Mouse (Mus musculus): ENCODE data around the gene Dpep3.
"Not testable (repeated sequence)": the region's sequence is repeated elsewhere in the genome, so short reads cannot be mapped to it uniquely, and the experiment has no call there.

Gene Dpep3

GRCm38 (mm10) chr8:105979325-105979724 lies at the start of gene Dpep3:
Gene Dpep3 (minus strand): TSS chr8:105979429.
- no peak for DNase-seq

DNA sequence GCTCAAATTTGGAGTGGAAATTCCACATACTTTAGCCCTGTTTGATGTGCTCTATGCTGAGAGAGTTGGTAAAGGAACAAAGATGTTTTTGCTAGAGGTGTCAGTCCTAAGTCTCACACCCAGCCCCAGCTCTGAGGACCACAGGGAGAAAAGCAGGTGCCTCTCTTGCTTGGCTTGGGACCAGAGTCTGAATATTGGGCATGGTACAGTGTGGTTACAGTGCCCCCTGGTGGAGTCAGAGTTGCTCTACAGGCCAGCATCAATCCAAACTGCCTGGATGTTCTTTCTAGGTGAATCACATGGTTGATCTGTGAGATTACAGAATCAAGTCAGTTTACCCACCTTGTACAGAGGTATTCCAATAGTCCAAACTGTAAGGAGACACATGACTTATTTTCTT lies 43.3 kb upstream of the Dpep3 start:
- DNase-seq: peak; percentile 88

- DNase-seq: no peak
These were observed 38.8 kb upstream of the Dpep3 start for GRCm38 (mm10) chr8:106018039-106018438.

DNA sequence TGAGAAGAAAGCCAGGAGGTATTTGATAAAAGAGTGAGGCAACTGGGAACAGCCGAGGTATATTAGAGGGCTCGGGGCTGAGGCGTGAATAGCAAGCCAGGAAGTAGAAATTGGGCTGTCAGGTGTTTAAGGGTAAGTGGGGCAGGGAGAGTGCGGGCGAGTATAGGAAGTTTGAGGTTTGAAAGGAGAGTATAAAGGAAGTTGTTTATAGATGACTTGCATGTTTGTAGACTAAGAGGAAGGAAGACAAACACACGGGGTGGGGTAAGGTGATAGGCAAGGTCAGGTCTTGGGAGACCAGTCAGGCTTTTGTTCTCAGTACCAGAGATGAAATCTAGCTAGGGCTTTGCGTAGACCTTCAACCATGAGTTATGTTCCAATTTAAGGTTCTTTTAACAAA lies 37.9 kb upstream of the Dpep3 start:
- DNase-seq: peak; percentile 57

DNA sequence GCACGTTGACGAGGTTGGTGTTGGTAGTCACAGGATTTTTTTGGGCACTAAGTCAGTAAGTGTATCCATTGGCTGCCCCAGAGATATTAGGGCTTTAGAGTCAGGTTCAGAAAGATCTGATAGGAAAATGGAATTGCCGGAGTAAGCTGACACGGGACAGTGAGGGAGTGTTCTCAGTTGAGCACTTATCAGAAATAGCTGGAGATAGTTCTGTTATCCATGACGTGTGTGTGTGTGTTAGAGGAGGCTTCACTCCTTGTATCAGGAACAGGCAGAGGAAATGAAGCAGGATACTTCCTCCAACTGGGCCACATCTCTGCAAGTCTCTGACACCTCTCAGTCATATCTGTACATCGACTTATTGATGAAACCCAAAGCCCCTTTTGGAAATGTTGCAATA lies 37.1 kb upstream of the Dpep3 start:
- no peak for DNase-seq

DNA sequence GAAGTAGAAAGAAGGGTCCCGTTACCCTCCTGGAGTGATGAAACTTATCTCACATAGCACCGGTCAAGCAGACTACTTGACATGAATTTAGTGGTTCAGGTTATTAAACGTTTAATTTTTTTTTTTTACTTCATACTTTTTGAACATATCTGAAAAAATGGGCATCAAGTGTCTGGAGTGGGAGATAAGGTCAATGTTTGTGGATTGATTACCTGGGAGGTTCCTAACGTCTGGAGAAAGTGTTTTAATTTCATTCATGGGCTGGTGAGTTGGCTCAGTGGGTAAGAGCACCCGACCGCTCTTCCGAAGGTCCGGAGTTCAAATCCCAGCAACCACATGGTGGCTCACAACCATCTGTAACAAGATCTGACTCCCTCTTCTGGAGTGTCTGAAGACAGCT lies 33.0 kb upstream of the Dpep3 start:
- DNase-seq: not testable (repeated sequence)

DNA sequence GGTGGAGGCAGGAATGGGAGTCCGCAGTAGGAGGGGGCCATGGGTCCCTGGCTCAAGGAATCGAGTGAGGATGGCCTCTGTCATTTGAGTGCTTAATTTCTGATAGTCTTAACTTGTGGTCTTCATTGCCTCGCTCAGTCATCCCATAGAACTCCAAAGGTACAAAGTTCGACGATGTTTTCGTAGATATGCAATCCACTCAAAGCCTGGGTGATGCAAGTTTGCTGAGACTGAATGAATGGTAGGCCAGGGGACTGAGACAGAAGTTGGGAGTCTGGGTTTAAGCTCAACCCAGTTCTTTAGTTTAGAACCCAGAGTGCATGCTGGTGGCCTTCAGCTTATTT lies 32.4 kb upstream of the Dpep3 start, which contains the start of gene Ddx28:
Ddx28 (minus strand) TSS at position 240 of the 344 bp plus-strand sequence.
- no peak for DNase-seq

- DNase-seq: peak; percentile 88
These were observed 31.8 kb upstream of the Dpep3 start for GRCm38 (mm10) chr8:106010748-106011642.

GRCm38 (mm10) chr8:106007891-106008290 lies 28.7 kb upstream of the Dpep3 start:
- DNase-seq: not testable (repeated sequence)

GRCm38 (mm10) chr8:106007135-106007534 lies 27.9 kb upstream of the Dpep3 start:
- no peak for DNase-seq

GRCm38 (mm10) chr8:106006413-106006812 lies 27.2 kb upstream of the Dpep3 start:
- peak; percentile 32 for DNase-seq

- DNase-seq: no peak
These were observed 26.6 kb upstream of the Dpep3 start, which contains the start of gene Dpep2nb for GRCm38 (mm10) chr8:106005875-106006274. Gene Dpep2nb (minus strand): TSS chr8:106005975.

DNA sequence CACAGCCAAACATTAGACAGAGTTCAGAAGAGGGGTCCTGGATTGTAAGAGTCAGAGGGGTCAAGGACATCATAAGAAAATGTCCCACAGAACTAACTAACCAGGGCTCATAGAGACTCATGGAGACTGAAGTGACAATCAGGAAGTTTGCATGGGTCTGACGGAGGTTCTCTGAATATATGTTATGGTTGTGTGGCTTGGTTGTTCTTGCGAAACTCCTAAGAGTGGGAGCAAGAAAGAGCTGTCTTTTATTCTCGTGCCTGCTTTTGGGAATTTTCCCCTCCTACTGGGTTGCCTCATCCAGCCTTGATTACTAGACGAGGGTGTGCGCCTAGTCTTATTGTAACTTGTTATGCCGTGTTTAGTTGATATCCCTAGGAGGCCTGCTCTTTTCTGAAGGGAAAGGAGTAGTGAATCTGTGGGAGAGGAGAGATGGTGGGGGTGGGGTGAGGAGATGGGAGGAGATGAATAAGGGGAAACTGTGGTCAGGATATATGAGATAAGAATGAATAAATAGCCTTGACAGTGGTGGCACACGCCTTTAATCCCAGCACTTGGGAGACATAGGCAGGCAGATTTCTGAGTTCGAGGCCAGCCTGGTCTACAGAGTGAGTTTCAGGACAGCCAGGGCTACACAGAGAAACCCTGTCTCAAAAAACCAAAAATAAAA lies 25.4 kb upstream of the Dpep3 start:
- DNase-seq: no peak

- no peak for DNase-seq
These were observed 22.7 kb upstream of the Dpep3 start for GRCm38 (mm10) chr8:106001908-106002307.

- DNase-seq: no peak
These were observed 19.7 kb upstream of the Dpep3 start for GRCm38 (mm10) chr8:105998971-105999370.

- no peak for DNase-seq
These were observed 17.1 kb upstream of the Dpep3 start for GRCm38 (mm10) chr8:105996359-105996758.

- DNase-seq: no peak
These were observed 14.0 kb upstream of the Dpep3 start for GRCm38 (mm10) chr8:105993226-105993625.

DNA sequence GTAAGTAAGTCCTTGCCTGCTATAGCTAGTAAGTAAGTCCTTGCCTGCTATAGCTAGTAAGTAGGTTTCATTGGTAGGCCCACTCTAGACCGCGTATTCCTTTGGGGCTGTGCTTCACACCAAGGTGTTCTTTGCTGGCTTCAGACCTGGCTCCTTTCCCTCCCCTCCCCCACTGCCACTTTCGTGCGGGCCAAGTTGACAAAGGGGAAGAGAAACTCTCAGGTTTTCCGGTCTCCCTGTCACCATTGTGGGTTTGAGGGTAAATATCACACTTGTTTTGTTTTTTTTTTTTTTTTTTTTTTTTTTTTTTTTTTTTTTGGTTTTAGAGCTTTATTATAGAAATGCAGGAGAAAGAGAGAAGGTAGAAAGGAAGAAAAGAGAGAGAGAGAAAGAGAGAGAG lies 13.3 kb upstream of the Dpep3 start:
- peak; percentile 85 for DNase-seq

- DNase-seq: peak; percentile 30
These were observed 12.3 kb upstream of the Dpep3 start for GRCm38 (mm10) chr8:105991546-105991945.

- DNase-seq: peak; percentile 89
These were observed 11.7 kb upstream of the Dpep3 start, which contains the start of gene Dus2 for GRCm38 (mm10) chr8:105990856-105991387. Gene Dus2 (plus strand): TSS chr8:105991337.

DNA sequence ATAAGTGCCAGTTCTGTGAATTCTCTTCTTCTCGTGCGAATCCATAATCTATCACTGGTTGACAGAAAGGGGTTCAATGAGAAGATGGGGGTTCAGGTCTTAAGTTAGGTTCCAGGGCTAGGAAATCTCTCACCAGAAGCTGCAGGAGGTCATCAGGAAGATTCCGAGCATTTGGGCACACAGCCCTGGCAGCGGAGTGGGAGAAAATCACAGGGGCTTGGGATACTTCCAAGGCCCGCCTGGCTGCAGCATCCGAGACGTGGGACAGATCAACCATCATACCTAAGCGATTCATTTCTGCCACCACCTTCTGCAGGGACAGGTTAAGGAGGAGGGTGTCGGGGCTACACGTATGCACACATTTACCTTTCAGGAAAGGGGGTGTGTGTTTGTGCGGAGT lies 9.3 kb upstream of the Dpep3 start:
- no peak for DNase-seq

- DNase-seq: not testable (repeated sequence)
These were observed 4.2 kb upstream of the Dpep3 start for GRCm38 (mm10) chr8:105983406-105983805.

- DNase-seq: no peak
These were observed 1.9 kb upstream of the Dpep3 start for GRCm38 (mm10) chr8:105981146-105981545.

DNA sequence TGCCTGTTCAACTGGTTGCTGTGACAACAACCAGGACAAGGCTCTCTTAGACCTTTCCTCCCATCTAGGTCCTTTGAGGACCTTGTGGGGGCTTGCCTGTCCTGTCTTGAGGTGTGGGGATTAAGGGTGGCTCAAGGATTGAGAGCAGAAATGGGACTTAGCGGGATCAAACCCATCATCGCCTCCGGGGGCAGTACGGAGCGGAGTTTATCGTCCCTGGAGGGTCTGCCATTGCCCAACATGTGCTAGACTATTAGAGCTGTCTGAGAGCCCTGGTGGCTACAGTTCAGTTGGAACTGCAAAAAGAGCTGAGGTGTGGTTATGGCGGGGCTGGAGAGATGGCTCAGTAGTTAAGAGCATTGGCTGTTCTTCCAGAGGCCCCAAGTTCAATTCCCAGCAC lies 3.9 kb downstream of the Dpep3 start:
- no peak for DNase-seq
